Mouse (Mus musculus) MEL (cell line): ENCODE measurements around the gene Snf8. TPM values are rescaled to one million over a fixed set of nuclear protein-coding genes. Genes with fewer than 3 reads are reported as not detected.

Experiments
- DNase-seq: peaks from one replicate; pipeline ENCODE4 v3.0.0; 2011; ENCODE audit warnings: low read depth, low spot score
- H3K27ac ChIP-seq: 2 replicates; pipeline ENCODE4 v1.5.1; 2012; ENCODE audit warnings: low read depth, mild to moderate bottlenecking, control low read depth, low read length, moderate library complexity; ENCODE audit not compliant: control insufficient read depth
- H3K27me3 ChIP-seq, 2 experiments: fragments of 150-350 bp in 1 of 2; sonication (generic) in 1 of 2; 2 replicates each; pipeline ENCODE4 v1.6.1; 2012; ENCODE audit warnings: low read length in 2 of 2, mild to moderate bottlenecking in 2 of 2, improper control_type of control experiment in 1 of 2, moderate library complexity in 1 of 2; ENCODE audit not compliant: insufficient read depth in 2 of 2, control insufficient read depth in 1 of 2
- H3K36me3 ChIP-seq, 2 experiments: 2 replicates each; pipeline ENCODE4 v1.6.1; 2012 to 2014; ENCODE audit warnings: low read length in 2 of 2, improper control_type of control experiment in 1 of 2, inconsistent platforms in 1 of 2, mild to moderate bottlenecking in 1 of 2; ENCODE audit not compliant: insufficient read depth in 2 of 2, control insufficient read depth in 1 of 2
- H3K4me1 ChIP-seq, 2 experiments: fragments of 150-350 bp in 1 of 2; sonication (generic) in 1 of 2; 2 replicates each; pipeline ENCODE4 v1.6.1; 2012; ENCODE audit warnings: low read length in 2 of 2, improper control_type of control experiment in 1 of 2, mild to moderate bottlenecking in 1 of 2; ENCODE audit not compliant: insufficient read depth in 2 of 2, control insufficient read depth in 1 of 2
- H3K4me3 ChIP-seq, 2 experiments: fragments of 150-350 bp in 1 of 2; sonication (generic) in 1 of 2; 2 replicates each; pipeline ENCODE4 v1.5.1; 2012; ENCODE audit warnings: low read depth in 2 of 2, low read length in 2 of 2, mild to moderate bottlenecking in 2 of 2, moderate library complexity in 2 of 2, control low read depth in 1 of 2, improper control_type of control experiment in 1 of 2; ENCODE audit not compliant: control insufficient read depth in 1 of 2, insufficient read depth in 1 of 2
- H3K79me2 ChIP-seq: 2 replicates; pipeline ENCODE4 v1.6.1; 2012; ENCODE audit warnings: mild to moderate bottlenecking, low read length, moderate library complexity; ENCODE audit not compliant: control insufficient read depth, poor library complexity, insufficient read depth
- H3K9ac ChIP-seq: 2 replicates; pipeline ENCODE4 v1.6.1; 2012; ENCODE audit warnings: low read depth, mild to moderate bottlenecking, control low read depth, low read length, moderate library complexity; ENCODE audit not compliant: control insufficient read depth, poor library complexity, severe bottlenecking
- H3K9me3 ChIP-seq: fragments of 150-350 bp; sonication (generic); replicated peaks from 2 replicates; pipeline ENCODE4 v1.6.1; 2012; ENCODE audit warnings: mild to moderate bottlenecking, low read length, improper control_type of control experiment, moderate library complexity; ENCODE audit not compliant: insufficient read depth
- CHD1 ChIP-seq: IDR thresholded peaks from 2 replicates; pipeline ENCODE4 v1.6.1; 2012; ENCODE audit warnings: low read depth, mild to moderate bottlenecking, inconsistent platforms, low read length, improper control_type of control experiment
- CHD2 ChIP-seq: IDR thresholded peaks from 2 replicates; pipeline ENCODE4 v1.6.1; 2011; ENCODE audit warnings: low read length, improper control_type of control experiment
- CTCF ChIP-seq, 3 experiments: IDR thresholded peaks in 2 of 3; conservative IDR thresholded peaks in 1 of 3; 2 replicates each; pipeline ENCODE4 v1.5.1; 2011 to 2012; ENCODE audit warnings: low read length in 3 of 3, low read depth in 2 of 3, mild to moderate bottlenecking in 2 of 3, improper control_type of control experiment in 1 of 3, inconsistent platforms in 1 of 3, mixed read lengths in 1 of 3, moderate library complexity in 1 of 3; ENCODE audit not compliant: control insufficient read depth in 1 of 3, insufficient read depth in 1 of 3, poor library complexity in 1 of 3, severe bottlenecking in 1 of 3
- JUND ChIP-seq: IDR thresholded peaks from 2 replicates; pipeline ENCODE4 v1.6.1; 2011; ENCODE audit warnings: low read depth, mild to moderate bottlenecking, improper control_type of control experiment, low read length
- MAFK ChIP-seq: IDR thresholded peaks from 2 replicates; pipeline ENCODE4 v1.6.1; 2011; ENCODE audit warnings: low read depth, mild to moderate bottlenecking, low read length, improper control_type of control experiment, borderline replicate concordance
- MAX ChIP-seq: IDR thresholded peaks from 2 replicates; pipeline ENCODE4 v1.6.1; 2011; ENCODE audit warnings: low read length, improper control_type of control experiment
- MAZ ChIP-seq: IDR thresholded peaks from 2 replicates; pipeline ENCODE4 v1.6.1; 2012; ENCODE audit warnings: low read depth, mild to moderate bottlenecking, inconsistent platforms, low read length, improper control_type of control experiment
- MYB ChIP-seq: IDR thresholded peaks from 2 replicates; pipeline ENCODE4 v1.6.1; 2011; ENCODE audit warnings: mild to moderate bottlenecking, low read depth, low read length, improper control_type of control experiment
- NRF1 ChIP-seq: IDR thresholded peaks from 2 replicates; pipeline ENCODE4 v1.6.1; 2014; ENCODE audit warnings: low read depth, mild to moderate bottlenecking, inconsistent platforms, low read length, improper control_type of control experiment, moderate library complexity; ENCODE audit not compliant: poor library complexity, insufficient read depth, severe bottlenecking
- SIN3A ChIP-seq: IDR thresholded peaks from 2 replicates; pipeline ENCODE4 v1.6.1; 2012; ENCODE audit warnings: low read length, improper control_type of control experiment, inconsistent platforms
- TBP ChIP-seq: IDR thresholded peaks from 2 replicates; pipeline ENCODE4 v1.8.0; 2011; ENCODE audit warnings: low read depth, low read length, improper control_type of control experiment
- USF2 ChIP-seq, 2 experiments: IDR thresholded peaks; 2 replicates each; pipeline ENCODE4 v1.6.1; 2011 to 2012; ENCODE audit warnings: improper control_type of control experiment in 2 of 2, low read length in 2 of 2, borderline replicate concordance in 1 of 2, inconsistent platforms in 1 of 2, low read depth in 1 of 2, mild to moderate bottlenecking in 1 of 2; ENCODE audit not compliant: insufficient read depth in 1 of 2
- polyA plus RNA-seq, 2 experiments: library from polyadenylated mRNA; stranded (reverse) in 1 of 2; unstranded in 1 of 2; fragments of >175 nt in 1 of 2; fragments of >200 nt in 1 of 2; gene quantifications; 2 replicates each; pipeline versions ENCODE4 v1.2.1 to v1.2.4; 2012; ENCODE audit warnings: low replicate concordance in 2 of 2, low read depth in 1 of 2; ENCODE audit not compliant: insufficient read length in 2 of 2, insufficient read depth in 1 of 2, missing spikeins in 1 of 2
- total RNA-seq: library from RNA; depleted of rRNA; stranded (reverse); fragments of 300-350 nt; gene quantifications from 2 replicates; pipeline ENCODE4 v1.2.3, GENCODE M21; 2012

Snf8 gene
- total and polyA plus RNA-seq, 3 experiments: 135 to 183 TPM; not detected in 1

DNA sequence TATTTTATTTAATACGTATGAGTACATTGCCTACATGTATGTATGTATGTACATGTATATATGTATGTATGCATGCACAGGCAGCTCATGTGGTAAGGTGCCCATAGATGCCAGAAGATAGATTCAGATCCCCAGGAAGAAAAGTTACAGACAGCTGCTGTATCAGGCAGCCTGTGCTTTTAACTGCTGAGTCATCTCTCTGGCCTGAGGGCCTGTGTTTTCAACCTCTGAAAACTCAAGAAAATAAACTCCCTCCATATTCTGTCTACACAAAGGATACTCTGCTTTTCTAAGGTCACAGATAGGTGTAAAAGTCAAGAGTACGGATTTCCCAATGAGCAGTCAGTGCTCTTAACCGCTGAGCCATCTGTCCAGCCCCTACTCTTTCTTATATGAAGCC lies 16.2 kb downstream of the Snf8 start:
- Histone ChIP-seq H3K27ac (no peak overlapping the region), H3K36me3 (peaks cover 16 to 53% of the 10 kb centered on the region in 2 experiments), H3K9ac (no peak overlapping the region; the same call in 1 of the 2 replicates), H3K4me3 (no peak overlapping the region), H3K4me1 (peaks cover 5 to 9% of the 10 kb centered on the region in 2 experiments; a peak in 3 of 4 replicates), H3K27me3 (no peaks in the 10 kb centered on the region), H3K9me3 (no peaks in the 10 kb centered on the region), H3K79me2 (no peaks in the 10 kb centered on the region)
- DNase-seq: peak; percentile 34
- peak; percentile 62; the same call in 1 of the 2 replicates for TF ChIP-seq MAFK
- TF ChIP-seq CTCF (IDR thresholded peaks at IDR 0.05 in 2 of 3, conservative IDR thresholded peaks at IDR 0.05 in 1 of 3; ENCODE audit: control insufficient read depth in 1 of 3, insufficient read depth in 1 of 3, low read depth in 2 of 3, low read length in 3 of 3, poor library complexity in 1 of 3, severe bottlenecking in 1 of 3): no peak

DNA sequence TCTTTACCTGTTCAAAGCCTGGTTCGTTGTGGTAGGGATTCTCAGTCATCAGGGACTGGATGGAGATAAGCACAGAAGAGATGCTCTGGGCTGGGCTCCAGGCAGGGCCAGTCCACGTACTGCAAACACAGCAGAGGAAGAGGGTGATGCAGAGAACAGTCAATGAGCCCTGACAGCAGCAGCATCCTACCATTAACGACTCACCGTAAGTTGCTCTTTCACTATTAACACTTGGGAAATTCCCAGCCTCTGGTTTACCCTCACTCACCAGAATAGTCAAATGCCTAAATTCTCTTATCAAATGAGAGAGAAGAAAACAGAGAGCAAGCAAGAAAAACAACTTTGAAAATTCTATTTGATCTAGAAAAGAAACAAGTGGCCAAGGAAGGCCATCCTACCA lies 23.6 kb downstream of the Snf8 start:
- DNase-seq: no peak
- Histone ChIP-seq H3K4me1 (peaks cover 3 to 4% of the 10 kb centered on the region in 2 experiments; a peak in 3 of 4 replicates), H3K27ac (no peak overlapping the region), H3K9ac (no peak overlapping the region), H3K27me3 (no peaks in the 10 kb centered on the region), H3K4me3 (no peak overlapping the region), H3K36me3 (peaks cover 11 to 61% of the 10 kb centered on the region in 2 experiments), H3K79me2 (peaks cover 14% of the 10 kb centered on the region), H3K9me3 (no peaks in the 10 kb centered on the region)
- TF ChIP-seq MAX: no peak
- no peak for TF ChIP-seq TBP
- TF ChIP-seq MYB: no peak

DNA sequence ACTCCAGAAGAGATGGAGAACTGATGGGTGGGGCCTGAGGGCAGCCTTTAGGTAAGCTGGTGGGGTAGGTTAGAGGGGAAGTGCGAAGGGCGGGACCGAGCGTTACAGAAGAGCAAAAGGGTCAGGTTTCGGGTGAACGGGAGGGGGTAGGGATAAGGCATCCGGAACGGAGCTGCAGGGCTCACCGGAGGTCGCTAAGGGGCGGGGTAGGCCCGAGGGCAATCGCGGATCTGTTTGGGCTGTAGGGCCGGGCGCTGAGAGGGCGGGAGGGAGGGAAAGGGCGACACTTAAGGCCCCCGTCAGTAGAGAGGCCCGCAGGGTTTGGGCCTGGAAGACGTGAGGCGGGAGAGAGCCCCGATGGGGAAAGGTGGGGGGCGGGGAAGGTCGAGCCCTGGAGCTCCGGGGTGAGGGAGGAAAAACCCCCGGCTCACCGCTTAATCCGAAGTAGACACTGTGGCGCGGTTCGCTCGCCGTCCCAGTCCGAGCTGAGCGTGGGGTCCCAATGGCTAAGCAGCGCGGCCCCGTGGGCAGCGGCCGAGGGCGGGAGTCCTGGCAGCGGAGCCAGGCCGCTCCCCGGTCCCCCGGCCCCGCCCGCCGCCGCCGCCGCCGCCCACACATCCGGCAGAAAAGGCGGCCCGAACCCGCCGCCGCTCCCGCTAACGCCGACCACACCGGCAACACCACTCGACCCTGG lies 30.0 kb downstream of the Snf8 start:
- TF ChIP-seq NRF1 (no peak), MYB (0 out of 2 replicates have a peak, but pooled peaks have one; percentile 9), MAZ (no peak), JUND (no peak), USF2 (IDR thresholded peaks at IDR 0.05; ENCODE audit: borderline replicate concordance in 1 of 2, insufficient read depth in 1 of 2, low read depth in 1 of 2, low read length in 2 of 2) (no peak), MAX (peak; percentile 56; the same call in 1 of the 2 replicates), TBP (0 out of 2 replicates have a peak, but pooled peaks have one; percentile 37), CHD2 (no peak), CTCF (IDR thresholded peaks at IDR 0.05 in 2 of 3, conservative IDR thresholded peaks at IDR 0.05 in 1 of 3; ENCODE audit: control insufficient read depth in 1 of 3, insufficient read depth in 1 of 3, low read depth in 2 of 3, low read length in 3 of 3, poor library complexity in 1 of 3, severe bottlenecking in 1 of 3) (0 out of 6 replicates have a peak, but pooled peaks of 1 of the 3 experiments have one; percentile 9), CHD1 (peak; percentile 84; the same call in 1 of the 2 replicates), SIN3A (peak; percentile 50; the same call in 1 of the 2 replicates)
- DNase-seq: peak; percentile 86
- H3K9ac ChIP-seq: peak overlapping the region; percentile 93
- peaks cover 27% of the 10 kb centered on the region for H3K79me2 ChIP-seq
- peak overlapping the region; percentile 71 for H3K27ac ChIP-seq
- peaks cover 25 to 26% of the 10 kb centered on the region in 2 experiments for H3K36me3 ChIP-seq
- no peaks in the 10 kb centered on the region for H3K27me3 ChIP-seq
- H3K9me3 ChIP-seq: no peaks in the 10 kb centered on the region
- H3K4me3 ChIP-seq: peak overlapping the region; percentile 63 to 85
- H3K4me1 ChIP-seq: peaks cover 9 to 10% of the 10 kb centered on the region in 2 experiments; a peak in 3 of 4 replicates
